Mouse (Mus musculus): ENCODE measurements around the gene Cers6. TPM values are rescaled to one million over a fixed set of nuclear protein-coding genes. Genes with fewer than 3 reads are reported as not detected.
A peak's percentile ranks its signal among the peaks of the same experiment; 100 is the strongest.

Cers6 gene
- total and polyA plus RNA-seq, 2 experiments = 3.9 to 16.0 TPM

DNA sequence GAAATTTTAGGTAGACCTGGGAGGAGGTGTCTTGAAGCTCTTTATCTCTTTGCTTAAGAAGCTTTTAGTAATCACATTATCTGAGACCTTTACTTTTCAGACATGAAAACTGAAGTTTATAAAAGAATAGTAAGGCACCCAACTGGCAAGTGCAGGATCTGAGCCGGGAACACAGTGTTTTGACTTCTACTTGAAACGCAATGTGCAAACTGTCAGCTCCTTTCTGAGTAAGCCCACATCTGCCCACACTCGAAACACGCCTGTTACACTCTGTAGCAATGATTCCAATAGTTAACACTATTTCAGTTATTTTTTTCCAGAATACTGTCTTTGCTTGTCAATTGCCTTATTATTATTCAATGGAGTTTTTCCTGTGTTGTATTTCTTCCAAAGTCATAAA, 235.6 kb downstream of the Cers6 start:
- 94% methylated on average over 4 of the region's 4 CpGs for WGBS
- no peaks in the 10 kb centered on the region for H3K27me3 ChIP-seq (ENCODE audit: control insufficient read depth, insufficient read depth, low read length)
- DNase-seq (ENCODE audit: extremely low read depth, low read depth, low spot score) = no peak
- H3K9ac ChIP-seq (ENCODE audit: low read depth, low read length) = no peak overlapping the region
- no peaks in the 10 kb centered on the region for H3K36me3 ChIP-seq (ENCODE audit: control insufficient read depth, insufficient read depth, low read length)
- no peak overlapping the region for H3K27ac ChIP-seq (replicated peaks; ENCODE audit: insufficient read depth, low read depth, low read length)
- no peak for TF ChIP-seq CTCF (IDR thresholded peaks at IDR 0.05; ENCODE audit: low read depth, low read length)
- TF ChIP-seq POLR2A (IDR thresholded peaks at IDR 0.05; ENCODE audit: extremely low read depth, insufficient read depth, low read length) = no peak
- no peaks in the 10 kb centered on the region for H3K4me1 ChIP-seq (ENCODE audit: control insufficient read depth, insufficient read depth, low read length)
- H3K4me3 ChIP-seq (ENCODE audit: insufficient read depth, low read depth, low read length) = no peak overlapping the region
- no peaks in the 10 kb centered on the region for H3K79me2 ChIP-seq (ENCODE audit: control insufficient read depth, insufficient read depth, low read length)

DNA sequence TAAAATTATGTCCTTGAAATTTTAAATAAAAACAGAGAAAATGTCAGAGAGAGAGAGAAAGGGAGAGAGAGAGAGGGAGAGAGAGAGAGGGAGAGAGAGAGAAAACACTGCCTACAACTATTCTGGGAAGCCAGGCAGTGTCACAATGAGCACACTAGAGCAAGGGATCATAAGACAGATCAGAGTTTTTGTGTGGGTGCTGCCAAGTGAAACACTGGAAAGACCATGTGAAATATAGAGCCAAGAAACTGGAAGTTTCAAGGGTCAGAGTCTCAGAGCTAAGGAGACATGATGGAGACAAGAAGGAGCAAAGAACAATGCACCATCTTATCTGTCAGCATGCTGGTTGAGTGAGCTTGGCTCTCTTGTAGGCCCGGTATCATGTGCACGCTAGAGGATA, 236.3 kb downstream of the Cers6 start:
- no peak for DNase-seq (ENCODE audit: extremely low read depth, low read depth, low spot score)
- Histone ChIP-seq H3K27ac (replicated peaks; ENCODE audit: insufficient read depth, low read depth, low read length) (no peak overlapping the region), H3K4me3 (ENCODE audit: insufficient read depth, low read depth, low read length) (no peak overlapping the region), H3K9ac (ENCODE audit: low read depth, low read length) (no peak overlapping the region), H3K4me1 (ENCODE audit: control insufficient read depth, insufficient read depth, low read length) (no peaks in the 10 kb centered on the region), H3K36me3 (ENCODE audit: control insufficient read depth, insufficient read depth, low read length) (no peaks in the 10 kb centered on the region), H3K27me3 (ENCODE audit: control insufficient read depth, insufficient read depth, low read length) (no peaks in the 10 kb centered on the region), H3K79me2 (ENCODE audit: control insufficient read depth, insufficient read depth, low read length) (no peaks in the 10 kb centered on the region)
- 92% methylated on average over 2 of the region's 2 CpGs for WGBS
- TF ChIP-seq CTCF (IDR thresholded peaks at IDR 0.05; ENCODE audit: low read depth, low read length) (no peak), POLR2A (IDR thresholded peaks at IDR 0.05; ENCODE audit: extremely low read depth, insufficient read depth, low read length) (no peak)

DNA sequence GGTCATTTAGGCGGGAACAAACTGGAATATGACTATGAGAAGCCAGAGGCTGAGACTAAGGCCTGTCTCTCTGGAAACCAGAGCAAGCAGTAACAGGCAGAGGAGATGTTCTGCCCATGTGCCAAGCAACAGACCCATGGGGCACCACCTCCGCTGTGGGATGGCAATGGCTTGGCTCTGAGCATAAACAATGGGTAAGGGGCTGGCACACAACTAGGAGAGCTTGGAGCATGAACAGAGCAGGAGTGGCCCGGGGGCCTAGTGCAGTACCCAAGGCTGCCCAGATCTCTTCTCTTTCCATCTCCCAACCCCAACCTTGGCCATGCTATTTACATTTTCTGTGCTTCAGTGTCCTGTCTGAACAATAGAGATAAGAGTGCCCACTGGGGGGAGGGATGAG, 237.5 kb downstream of the Cers6 start:
- no peak overlapping the region for H3K4me3 ChIP-seq (ENCODE audit: insufficient read depth, low read depth, low read length)
- H3K4me1 ChIP-seq (ENCODE audit: control insufficient read depth, insufficient read depth, low read length) = no peaks in the 10 kb centered on the region
- H3K36me3 ChIP-seq (ENCODE audit: control insufficient read depth, insufficient read depth, low read length) = no peaks in the 10 kb centered on the region
- H3K79me2 ChIP-seq (ENCODE audit: control insufficient read depth, insufficient read depth, low read length) = no peaks in the 10 kb centered on the region
- no peak overlapping the region for H3K9ac ChIP-seq (ENCODE audit: low read depth, low read length)
- no peak for DNase-seq (ENCODE audit: extremely low read depth, low read depth, low spot score)
- TF ChIP-seq CTCF (IDR thresholded peaks at IDR 0.05; ENCODE audit: low read depth, low read length) = no peak
- no peak for TF ChIP-seq POLR2A (IDR thresholded peaks at IDR 0.05; ENCODE audit: extremely low read depth, insufficient read depth, low read length)
- WGBS = 92% methylated on average over 3 of the region's 3 CpGs
- H3K27me3 ChIP-seq (ENCODE audit: control insufficient read depth, insufficient read depth, low read length) = no peaks in the 10 kb centered on the region
- H3K27ac ChIP-seq (replicated peaks; ENCODE audit: insufficient read depth, low read depth, low read length) = no peak overlapping the region

DNA sequence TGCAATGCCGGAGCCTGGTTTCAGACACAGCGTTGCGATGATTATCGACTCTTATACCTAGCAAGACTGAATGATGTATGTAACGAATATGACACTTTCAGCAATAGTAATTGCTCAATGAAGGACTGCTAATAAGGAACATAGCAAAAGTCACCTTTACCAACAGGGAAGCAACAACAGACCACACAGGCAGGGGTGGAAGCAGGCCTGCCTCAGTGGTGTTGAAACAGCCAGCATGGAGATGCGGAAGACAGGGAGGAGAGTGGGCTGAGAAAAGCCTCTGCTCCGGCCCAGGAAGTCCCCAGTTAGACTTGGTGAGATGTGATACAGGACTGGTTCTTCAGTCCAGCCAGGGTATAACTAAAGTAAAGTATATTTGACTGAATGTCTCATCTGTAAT, 237.9 kb downstream of the Cers6 start:
- H3K79me2 ChIP-seq (ENCODE audit: control insufficient read depth, insufficient read depth, low read length) = no peaks in the 10 kb centered on the region
- 97% methylated on average over 7 of the region's 7 CpGs for WGBS
- no peak for DNase-seq (ENCODE audit: extremely low read depth, low read depth, low spot score)
- H3K27ac ChIP-seq (replicated peaks; ENCODE audit: insufficient read depth, low read depth, low read length) = no peak overlapping the region
- H3K4me3 ChIP-seq (ENCODE audit: insufficient read depth, low read depth, low read length) = no peak overlapping the region
- H3K36me3 ChIP-seq (ENCODE audit: control insufficient read depth, insufficient read depth, low read length) = no peaks in the 10 kb centered on the region
- TF ChIP-seq POLR2A (IDR thresholded peaks at IDR 0.05; ENCODE audit: extremely low read depth, insufficient read depth, low read length) (no peak), CTCF (IDR thresholded peaks at IDR 0.05; ENCODE audit: low read depth, low read length) (no peak)
- no peaks in the 10 kb centered on the region for H3K4me1 ChIP-seq (ENCODE audit: control insufficient read depth, insufficient read depth, low read length)
- H3K27me3 ChIP-seq (ENCODE audit: control insufficient read depth, insufficient read depth, low read length) = no peaks in the 10 kb centered on the region
- no peak overlapping the region for H3K9ac ChIP-seq (ENCODE audit: low read depth, low read length)

DNA sequence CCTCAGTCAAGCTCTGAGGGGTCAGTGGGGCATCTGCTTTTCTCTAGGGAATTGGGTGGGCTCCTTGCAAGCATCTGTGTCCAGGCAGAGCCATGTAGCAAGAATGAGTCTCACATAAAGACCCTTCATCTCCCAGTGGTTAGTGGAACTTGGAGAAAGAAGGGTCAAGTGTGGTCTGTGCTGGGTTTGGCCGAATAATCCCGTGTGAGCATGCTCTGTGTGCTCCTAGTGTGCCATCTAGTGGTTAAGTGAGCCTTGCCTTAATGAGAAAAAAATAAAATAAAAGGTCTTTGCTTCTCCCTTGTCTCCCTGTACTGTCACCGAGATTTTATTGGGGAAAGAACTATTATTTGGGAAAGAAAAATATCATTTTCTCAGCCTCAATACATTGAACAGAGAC, 239.5 kb downstream of the Cers6 start:
- Histone ChIP-seq H3K9ac (ENCODE audit: low read depth, low read length) (no peak overlapping the region), H3K36me3 (ENCODE audit: control insufficient read depth, insufficient read depth, low read length) (no peaks in the 10 kb centered on the region; the same call in 1 of the 2 replicates), H3K79me2 (ENCODE audit: control insufficient read depth, insufficient read depth, low read length) (no peaks in the 10 kb centered on the region), H3K4me1 (ENCODE audit: control insufficient read depth, insufficient read depth, low read length) (no peaks in the 10 kb centered on the region), H3K27ac (replicated peaks; ENCODE audit: insufficient read depth, low read depth, low read length) (no peak overlapping the region), H3K27me3 (ENCODE audit: control insufficient read depth, insufficient read depth, low read length) (no peaks in the 10 kb centered on the region), H3K4me3 (ENCODE audit: insufficient read depth, low read depth, low read length) (no peak overlapping the region)
- 16% methylated on average over 3 of the region's 3 CpGs for WGBS
- DNase-seq (ENCODE audit: extremely low read depth, low read depth, low spot score) = peak; percentile 45
- TF ChIP-seq CTCF (IDR thresholded peaks at IDR 0.05; ENCODE audit: low read depth, low read length) (peak; percentile 66), POLR2A (IDR thresholded peaks at IDR 0.05; ENCODE audit: extremely low read depth, insufficient read depth, low read length) (no peak)

DNA sequence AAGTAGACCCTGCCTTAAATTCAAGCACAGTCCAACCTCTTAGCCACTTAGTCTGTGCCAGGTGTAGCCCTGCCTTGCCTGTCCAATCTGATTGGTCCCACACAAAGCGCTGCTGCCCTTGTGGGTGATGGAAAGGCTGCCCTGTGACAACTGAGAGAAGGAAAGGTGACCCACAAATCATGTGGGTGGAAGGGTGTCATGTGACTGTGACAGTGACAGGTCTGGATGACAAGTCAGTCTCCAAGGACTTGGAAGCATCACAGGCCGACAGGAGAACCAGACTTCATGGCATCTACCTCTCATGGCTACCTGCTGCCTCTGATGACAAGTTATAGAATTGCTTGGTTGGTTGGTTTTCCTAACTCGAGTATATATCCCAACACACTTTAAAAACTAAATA, 242.3 kb downstream of the Cers6 start:
- 96% methylated on average over 3 of the region's 3 CpGs for WGBS
- Histone ChIP-seq H3K27ac (replicated peaks; ENCODE audit: insufficient read depth, low read depth, low read length) (no peak overlapping the region), H3K27me3 (ENCODE audit: control insufficient read depth, insufficient read depth, low read length) (no peaks in the 10 kb centered on the region), H3K79me2 (ENCODE audit: control insufficient read depth, insufficient read depth, low read length) (no peaks in the 10 kb centered on the region), H3K4me1 (ENCODE audit: control insufficient read depth, insufficient read depth, low read length) (no peaks in the 10 kb centered on the region), H3K9ac (ENCODE audit: low read depth, low read length) (no peak overlapping the region), H3K36me3 (ENCODE audit: control insufficient read depth, insufficient read depth, low read length) (no peaks in the 10 kb centered on the region; the same call in 1 of the 2 replicates), H3K4me3 (ENCODE audit: insufficient read depth, low read depth, low read length) (no peak overlapping the region)
- TF ChIP-seq CTCF (IDR thresholded peaks at IDR 0.05; ENCODE audit: low read depth, low read length) (no peak), POLR2A (IDR thresholded peaks at IDR 0.05; ENCODE audit: extremely low read depth, insufficient read depth, low read length) (no peak)
- no peak for DNase-seq (ENCODE audit: extremely low read depth, low read depth, low spot score)

Data from liver, adult 2 months (tissue).